Mouse (Mus musculus) heart, embryonic 13.5 days (tissue): Measurements from ENCODE around the gene Lrsam1. TPM values are rescaled to one million over a fixed set of nuclear protein-coding genes. Genes with fewer than 3 reads are reported as not detected.

Experiments
- ATAC-seq: fragments of 200-750 bp; cut with Nextera tagmentation; 2 replicates; pipeline ENCODE4 v1.8.0; 2017; ENCODE audit warnings: moderate TSS enrichment; ENCODE audit not compliant: insufficient number of reproducible peaks, low FRiP score, low TSS enrichment; ENCODE audit errors: extremely low read depth
- H3K27ac ChIP-seq: fragments of 300-500 bp; sonication (generic); replicated peaks from 2 replicates; pipeline ENCODE4 v1.5.1; 2015; ENCODE audit warnings: moderate library complexity, mild to moderate bottlenecking, inconsistent platforms
- H3K27me3 ChIP-seq: fragments of 300-500 bp; sonication (generic); replicated peaks from 2 replicates; pipeline ENCODE4 v1.6.1; 2015; ENCODE audit warnings: mild to moderate bottlenecking, inconsistent platforms
- H3K36me3 ChIP-seq: fragments of 300-500 bp; sonication (generic); 2 replicates; pipeline ENCODE4 v1.6.1; 2015; ENCODE audit warnings: mild to moderate bottlenecking, inconsistent platforms
- H3K4me1 ChIP-seq: fragments of 300-500 bp; sonication (generic); 2 replicates; pipeline ENCODE4 v1.6.1; 2015; ENCODE audit warnings: inconsistent platforms
- H3K4me2 ChIP-seq: fragments of 300-500 bp; sonication (generic); 2 replicates; pipeline ENCODE4 v1.6.1; 2015; ENCODE audit warnings: inconsistent platforms, mild to moderate bottlenecking, moderate library complexity
- H3K4me3 ChIP-seq: fragments of 300-500 bp; sonication (generic); 2 replicates; pipeline ENCODE4 v1.5.1; 2015; ENCODE audit warnings: moderate library complexity, mild to moderate bottlenecking, inconsistent platforms
- H3K9ac ChIP-seq: fragments of 300-500 bp; sonication (generic); 2 replicates; pipeline ENCODE4 v1.6.1; 2015; ENCODE audit warnings: inconsistent platforms, mild to moderate bottlenecking, moderate library complexity
- H3K9me3 ChIP-seq: fragments of 300-500 bp; sonication (generic); 2 replicates; pipeline ENCODE4 v1.6.1; 2016; ENCODE audit warnings: inconsistent platforms
- WGBS: fragments of 180-500 bp; shearing (Covaris S2); methylation state at CpG from one replicate; pipeline ENCODE4 v1.1.7; 2015; ENCODE audit warnings: mixed read lengths; 5-methylcytosine and 5-hydroxymethylcytosine counted together
- polyA plus RNA-seq: library from polyadenylated mRNA; unstranded; fragments of >200 nt; fragmentation: Nextera tagmentation; extraction: Ambion mirVana; gene quantifications from 2 replicates; pipeline ENCODE4 v1.2.1, GENCODE M21; 2015

The Lrsam1 gene
- polyA plus RNA-seq, 1 experiment from 2014 or later = 9.6 TPM

- Histone ChIP-seq H3K36me3 (no peaks in the 10 kb centered on the region), H3K9ac (no peak overlapping the region), H3K27ac (no peak overlapping the region), H3K4me2 (no peak overlapping the region), H3K4me3 (no peak overlapping the region), H3K27me3 (no peaks in the 10 kb centered on the region), H3K4me1 (peaks cover 17% of the 10 kb centered on the region), H3K9me3 (no peaks in the 10 kb centered on the region)
- ATAC-seq = no peak
- WGBS = 56% methylated on average over 6 of the region's 6 CpGs
Measured at GRCm38 (mm10) chr2:32983617-32984016, 22.2 kb upstream of the Lrsam1 start.

- Histone ChIP-seq H3K4me1 (peaks cover 17% of the 10 kb centered on the region), H3K27ac (peak overlapping the region; percentile 32; the same call in 1 of the 2 replicates), H3K27me3 (no peaks in the 10 kb centered on the region), H3K4me2 (peak overlapping the region; percentile 98), H3K9ac (peak overlapping the region; percentile 70), H3K9me3 (no peaks in the 10 kb centered on the region), H3K36me3 (no peaks in the 10 kb centered on the region), H3K4me3 (peak overlapping the region; percentile 84)
- WGBS = 2% methylated on average over 4 of the region's 4 CpGs
- ATAC-seq = no peak
Measured at GRCm38 (mm10) chr2:32982700-32983099, 21.3 kb upstream of the Lrsam1 start.

GRCm38 (mm10) chr2:32981725-32982271 is 20.4 kb upstream of the Lrsam1 start, which contains the start of gene Slc2a8:
Gene Slc2a8, minus strand, starts transcription at chr2:32982083.
- peak within 1 kb of the TSS; percentile 69 for H3K27ac ChIP-seq
- H3K36me3 ChIP-seq = no peaks in the 10 kb centered on the region

GRCm38 (mm10) chr2:32981281-32981680 is 19.9 kb upstream of the Lrsam1 start:
- Histone ChIP-seq H3K4me2 (peak overlapping the region; percentile 98), H3K27ac (peak overlapping the region; percentile 69), H3K4me3 (peak overlapping the region; percentile 84), H3K9me3 (no peaks in the 10 kb centered on the region), H3K27me3 (no peaks in the 10 kb centered on the region), H3K9ac (peak overlapping the region; percentile 90), H3K36me3 (peaks cover 4% of the 10 kb centered on the region), H3K4me1 (peaks cover 17% of the 10 kb centered on the region)
- ATAC-seq = peak; percentile 27
- WGBS = 2% methylated on average over 23 of the region's 23 CpGs

More at GRCm38 (mm10) chr2:32981725-32982271, 20.4 kb upstream of the Lrsam1 start, which contains the start of gene Slc2a8:
- H3K9me3 ChIP-seq = no peaks in the 10 kb centered on the region
- H3K27me3 ChIP-seq = no peaks in the 10 kb centered on the region
- H3K4me1 ChIP-seq = peaks cover 17% of the 10 kb centered on the region
- H3K4me2 ChIP-seq = peak within 1 kb of the TSS; percentile 98
- peak within 1 kb of the TSS; percentile 84 for H3K4me3 ChIP-seq
- peak within 1 kb of the TSS; percentile 90 for H3K9ac ChIP-seq
- ATAC-seq = peak; percentile 95
- WGBS = under 1% methylated on average over 50 of the region's 50 CpGs

- peaks cover 19% of the 10 kb centered on the region for H3K36me3 ChIP-seq
- no peak overlapping the region for H3K27ac ChIP-seq
- H3K4me1 ChIP-seq = peaks cover 17% of the 10 kb centered on the region
- no peak overlapping the region for H3K4me2 ChIP-seq
- H3K9ac ChIP-seq = no peak overlapping the region
- no peaks in the 10 kb centered on the region for H3K27me3 ChIP-seq
- no peak overlapping the region for H3K4me3 ChIP-seq
- no peaks in the 10 kb centered on the region for H3K9me3 ChIP-seq
- no peak for ATAC-seq
- 87% methylated on average over 7 of the region's 7 CpGs for WGBS
Measured at GRCm38 (mm10) chr2:32979675-32980074, 18.3 kb upstream of the Lrsam1 start.

GRCm38 (mm10) chr2:32978675-32979074 is 17.3 kb upstream of the Lrsam1 start:
- WGBS = 41% methylated on average over 3 of the region's 3 CpGs
- Histone ChIP-seq H3K9ac (no peak overlapping the region), H3K4me1 (peaks cover 17% of the 10 kb centered on the region), H3K4me3 (no peak overlapping the region), H3K36me3 (peaks cover 29% of the 10 kb centered on the region), H3K9me3 (no peaks in the 10 kb centered on the region), H3K4me2 (no peak overlapping the region), H3K27ac (no peak overlapping the region), H3K27me3 (no peaks in the 10 kb centered on the region)
- ATAC-seq = no peak

- Histone ChIP-seq H3K4me2 (no peak overlapping the region), H3K27ac (no peak overlapping the region), H3K27me3 (no peaks in the 10 kb centered on the region), H3K9me3 (no peaks in the 10 kb centered on the region), H3K9ac (no peak overlapping the region), H3K36me3 (peaks cover 43% of the 10 kb centered on the region), H3K4me3 (no peak overlapping the region), H3K4me1 (peaks cover 10% of the 10 kb centered on the region)
- 74% methylated on average over 5 of the region's 5 CpGs for WGBS
- no peak for ATAC-seq
Measured at GRCm38 (mm10) chr2:32977114-32977513, 15.7 kb upstream of the Lrsam1 start.

- H3K9ac ChIP-seq = no peak overlapping the region
- no peaks in the 10 kb centered on the region for H3K9me3 ChIP-seq
- H3K4me2 ChIP-seq = no peak overlapping the region
- H3K4me1 ChIP-seq = peaks cover 14% of the 10 kb centered on the region
- ATAC-seq = no peak
- H3K27ac ChIP-seq = no peak overlapping the region
- no peak overlapping the region for H3K4me3 ChIP-seq
- 82% methylated on average over 8 of the region's 8 CpGs for WGBS
- H3K36me3 ChIP-seq = peaks cover 43% of the 10 kb centered on the region
- no peaks in the 10 kb centered on the region for H3K27me3 ChIP-seq
Measured at GRCm38 (mm10) chr2:32974216-32974615, 12.8 kb upstream of the Lrsam1 start.

- 54% methylated on average over 9 of the region's 9 CpGs for WGBS
- Histone ChIP-seq H3K36me3 (peaks cover 38% of the 10 kb centered on the region), H3K27me3 (no peaks in the 10 kb centered on the region)
Measured at GRCm38 (mm10) chr2:32971235-32971634, 9.8 kb upstream of the Lrsam1 start.

GRCm38 (mm10) chr2:32969326-32969725 is 7.9 kb upstream of the Lrsam1 start:
- peak overlapping the region; percentile 68 for H3K9ac ChIP-seq
- H3K27ac ChIP-seq = peak overlapping the region; percentile 90
- no peak for ATAC-seq
- H3K36me3 ChIP-seq = peaks cover 29% of the 10 kb centered on the region
- WGBS = 54% methylated on average over 8 of the region's 8 CpGs
- no peaks in the 10 kb centered on the region for H3K9me3 ChIP-seq
- H3K4me3 ChIP-seq = peak overlapping the region; percentile 22
- H3K4me2 ChIP-seq = peak overlapping the region; percentile 93
- H3K4me1 ChIP-seq = peaks cover 52% of the 10 kb centered on the region
- H3K27me3 ChIP-seq = no peaks in the 10 kb centered on the region

More at GRCm38 (mm10) chr2:32971235-32971634, 9.8 kb upstream of the Lrsam1 start:
- peaks cover 35% of the 10 kb centered on the region for H3K4me1 ChIP-seq
- H3K4me2 ChIP-seq = no peak overlapping the region
- H3K9ac ChIP-seq = no peak overlapping the region
- no peak overlapping the region for H3K4me3 ChIP-seq
- no peak for ATAC-seq
- H3K9me3 ChIP-seq = no peaks in the 10 kb centered on the region
- H3K27ac ChIP-seq = no peak overlapping the region

- Histone ChIP-seq H3K4me3 (peak overlapping the region; percentile 63), H3K27me3 (no peaks in the 10 kb centered on the region), H3K4me1 (peaks cover 64% of the 10 kb centered on the region), H3K9ac (peak overlapping the region; percentile 85), H3K9me3 (no peaks in the 10 kb centered on the region), H3K36me3 (peaks cover 29% of the 10 kb centered on the region), H3K27ac (peak overlapping the region; percentile 96), H3K4me2 (peak overlapping the region; percentile 93)
- WGBS = 82% methylated on average over 9 of the region's 9 CpGs
- no peak for ATAC-seq
Measured at GRCm38 (mm10) chr2:32968024-32968614, 6.7 kb upstream of the Lrsam1 start.
